Mouse (Mus musculus) bone marrow, adult 2 months (tissue): Measurements from ENCODE around the gene Cidec. TPM values are rescaled to one million over a fixed set of nuclear protein-coding genes. Genes with fewer than 3 reads are reported as not detected.

ENCODE experiments used
- H3K27ac ChIP-seq: fragments of 200-500 bp; 2 replicates; pipeline ENCODE4 v1.5.1; 2012; ENCODE audit warnings: low read depth, mild to moderate bottlenecking, control low read depth, inconsistent platforms, low read length; ENCODE audit not compliant: control insufficient read depth, poor library complexity, insufficient read depth
- H3K4me1 ChIP-seq: fragments of 200-500 bp; 2 replicates; pipeline ENCODE4 v1.6.1; 2011; ENCODE audit warnings: low read length; ENCODE audit not compliant: control insufficient read depth, insufficient read depth
- H3K4me3 ChIP-seq: fragments of 200-500 bp; replicated peaks from 2 replicates; pipeline ENCODE3; 2011; ENCODE audit warnings: mild to moderate bottlenecking, low read depth, low read length, control low read depth; ENCODE audit not compliant: control insufficient read depth
- CTCF ChIP-seq: fragments of 200-500 bp; IDR thresholded peaks from 2 replicates; pipeline ENCODE4 v1.5.1; 2011; ENCODE audit warnings: low read length, control low read depth; ENCODE audit not compliant: control insufficient read depth, insufficient read depth
- POLR2A ChIP-seq: fragments of 200-500 bp; IDR thresholded peaks from 2 replicates; pipeline ENCODE4 v1.6.1; 2011; ENCODE audit warnings: low read depth, mild to moderate bottlenecking, control low read depth, low read length, borderline replicate concordance; ENCODE audit not compliant: control insufficient read depth
- WGBS: fragments of 180-500 bp; shearing (Covaris S2); methylation state at CpG from one replicate; pipeline ENCODE4 v1.1.7; 2018; 5-methylcytosine and 5-hydroxymethylcytosine counted together
- polyA plus RNA-seq: library from polyadenylated mRNA; stranded (reverse); fragments of >200 nt; gene quantifications from 2 replicates; pipeline ENCODE4 v1.2.4, GENCODE M21; 2011; ENCODE audit warnings: low replicate concordance; ENCODE audit not compliant: missing spikeins, insufficient read depth, insufficient read length

The Cidec gene
- polyA plus RNA-seq, result 3.2 TPM in 1 of 2 replicates, not detected in the other

DNA sequence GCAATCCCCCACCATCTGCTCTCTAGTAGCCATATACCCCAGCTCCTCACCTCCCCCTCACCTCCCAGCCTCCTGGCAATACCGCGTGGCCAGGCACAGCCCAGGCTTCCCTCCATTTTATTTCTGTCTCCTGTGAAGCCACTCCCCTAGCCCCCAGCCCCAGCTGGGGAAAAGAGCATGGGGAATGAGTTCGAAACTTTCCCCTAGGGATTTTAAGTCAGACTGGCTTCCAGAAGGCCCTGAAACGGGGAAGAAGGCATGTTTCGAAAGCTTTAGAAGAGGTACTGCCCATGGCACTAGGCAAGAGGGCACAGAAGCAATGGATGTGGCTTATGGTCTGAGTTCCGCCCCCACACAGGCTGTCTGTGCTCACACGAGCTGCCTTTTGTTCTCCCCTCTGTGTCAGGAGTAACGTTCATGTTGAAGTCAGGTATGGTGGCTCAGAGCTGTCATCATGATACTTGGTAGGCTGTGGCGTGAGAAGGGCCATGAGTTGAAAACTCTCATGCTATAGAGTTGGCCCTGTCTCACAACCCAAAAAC is at the start of gene Cidec:
Cidec (minus strand) TSS at position 97 of the 542 bp plus-strand sequence.
- TF ChIP-seq POLR2A, result no peak
- no peak for TF ChIP-seq CTCF
- no peaks in the 10 kb centered on the region for H3K4me1 ChIP-seq
- WGBS, result 66% methylated on average over 9 of the region's 9 CpGs
- no peak within 1 kb of the TSS for H3K27ac ChIP-seq
- H3K4me3 ChIP-seq, result no peak within 1 kb of the TSS

DNA sequence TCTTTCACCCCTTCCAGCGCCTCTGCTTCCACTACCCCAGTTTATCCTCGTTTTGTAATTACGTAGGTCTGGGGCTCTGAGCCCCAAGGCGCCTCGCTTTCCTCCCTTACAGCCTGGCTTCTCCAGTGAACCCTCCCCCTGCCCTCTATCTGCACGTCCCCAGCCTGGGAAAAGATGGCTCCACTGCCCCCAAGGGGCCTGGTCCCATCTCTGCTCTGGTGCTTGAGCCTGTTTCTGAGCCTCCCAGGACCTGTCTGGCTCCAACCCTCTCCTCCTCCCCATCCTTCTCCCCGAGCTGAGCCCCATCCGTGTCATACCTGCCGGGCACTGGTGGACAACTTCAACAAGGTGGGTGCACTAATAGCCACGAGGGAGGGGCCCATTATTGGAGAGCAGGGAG is 48.2 kb upstream of the Cidec start:
- 12% methylated on average over 10 of the region's 10 CpGs for WGBS
- H3K4me1 ChIP-seq, result no peaks in the 10 kb centered on the region; the same call in 1 of the 2 replicates
- H3K27ac ChIP-seq, result peak overlapping the region; percentile 23; the same call in 1 of the 2 replicates
- H3K4me3 ChIP-seq, result peak overlapping the region; percentile 68
- TF ChIP-seq CTCF (no peak), POLR2A (no peak)

DNA sequence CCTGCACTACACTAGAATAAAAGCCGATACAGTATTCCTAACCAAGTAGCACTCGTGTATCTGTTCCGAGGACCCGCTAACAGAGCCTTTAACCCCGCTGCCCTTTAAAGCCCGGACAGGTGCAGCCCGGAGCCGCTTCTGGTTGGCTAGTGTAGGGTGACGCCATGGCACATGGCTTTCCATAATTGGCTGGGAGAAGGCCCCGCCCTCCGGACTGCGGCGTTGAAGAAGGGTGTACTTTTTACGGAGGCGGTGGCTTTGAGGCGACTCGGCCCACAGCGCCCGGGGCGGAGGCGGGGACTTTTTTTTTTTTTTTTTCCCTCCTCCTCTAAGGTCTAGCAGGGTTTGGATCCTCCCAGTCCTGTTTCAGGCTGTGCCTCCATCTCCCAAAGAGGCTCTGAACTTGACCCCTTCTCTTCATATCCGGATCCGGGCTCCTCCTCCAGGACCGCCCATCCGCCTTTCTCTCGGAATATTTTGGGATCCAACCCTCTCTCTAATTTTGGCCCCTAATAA is 47.6 kb upstream of the Cidec start, which contains the start of gene Creld1:
Creld1 (plus strand) TSS at position 198 of the 516 bp plus-strand sequence.
- H3K4me3 ChIP-seq, result peak within 1 kb of the TSS; percentile 68
- no peaks in the 10 kb centered on the region; the same call in 1 of the 2 replicates for H3K4me1 ChIP-seq
- peak; percentile 53; the same call in 1 of the 2 replicates for TF ChIP-seq POLR2A
- TF ChIP-seq CTCF, result no peak
- 0% methylated on average over 26 of the region's 26 CpGs for WGBS
- peak within 1 kb of the TSS; percentile 62 for H3K27ac ChIP-seq

DNA sequence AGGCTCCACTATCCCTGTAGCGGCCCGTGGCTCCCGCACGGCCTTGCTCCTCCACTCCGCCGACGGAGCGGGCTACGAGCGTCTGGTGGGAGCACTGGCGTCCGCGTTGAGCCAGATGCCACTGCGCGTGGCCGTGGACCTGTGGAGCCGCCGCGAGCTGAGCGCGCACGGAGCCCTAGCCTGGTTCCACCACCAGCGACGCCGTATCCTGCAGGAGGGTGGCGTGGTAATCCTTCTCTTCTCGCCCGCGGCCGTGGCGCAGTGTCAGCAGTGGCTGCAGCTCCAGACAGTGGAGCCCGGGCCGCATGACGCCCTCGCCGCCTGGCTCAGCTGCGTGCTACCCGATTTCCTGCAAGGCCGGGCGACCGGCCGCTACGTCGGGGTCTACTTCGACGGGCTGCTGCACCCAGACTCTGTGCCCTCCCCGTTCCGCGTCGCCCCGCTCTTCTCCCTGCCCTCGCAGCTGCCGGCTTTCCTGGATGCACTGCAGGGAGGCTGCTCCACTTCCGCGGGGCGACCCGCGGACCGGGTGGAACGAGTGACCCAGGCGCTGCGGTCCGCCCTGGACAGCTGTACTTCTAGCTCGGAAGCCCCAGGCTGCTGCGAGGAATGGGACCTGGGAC is 47.0 kb upstream of the Cidec start:
- Histone ChIP-seq H3K27ac (peak overlapping the region; percentile 62), H3K4me1 (no peaks in the 10 kb centered on the region; the same call in 1 of the 2 replicates), H3K4me3 (peak overlapping the region; percentile 68)
- TF ChIP-seq CTCF, result no peak
- TF ChIP-seq POLR2A, result no peak
- WGBS, result 3% methylated on average over 65 of the region's 65 CpGs

DNA sequence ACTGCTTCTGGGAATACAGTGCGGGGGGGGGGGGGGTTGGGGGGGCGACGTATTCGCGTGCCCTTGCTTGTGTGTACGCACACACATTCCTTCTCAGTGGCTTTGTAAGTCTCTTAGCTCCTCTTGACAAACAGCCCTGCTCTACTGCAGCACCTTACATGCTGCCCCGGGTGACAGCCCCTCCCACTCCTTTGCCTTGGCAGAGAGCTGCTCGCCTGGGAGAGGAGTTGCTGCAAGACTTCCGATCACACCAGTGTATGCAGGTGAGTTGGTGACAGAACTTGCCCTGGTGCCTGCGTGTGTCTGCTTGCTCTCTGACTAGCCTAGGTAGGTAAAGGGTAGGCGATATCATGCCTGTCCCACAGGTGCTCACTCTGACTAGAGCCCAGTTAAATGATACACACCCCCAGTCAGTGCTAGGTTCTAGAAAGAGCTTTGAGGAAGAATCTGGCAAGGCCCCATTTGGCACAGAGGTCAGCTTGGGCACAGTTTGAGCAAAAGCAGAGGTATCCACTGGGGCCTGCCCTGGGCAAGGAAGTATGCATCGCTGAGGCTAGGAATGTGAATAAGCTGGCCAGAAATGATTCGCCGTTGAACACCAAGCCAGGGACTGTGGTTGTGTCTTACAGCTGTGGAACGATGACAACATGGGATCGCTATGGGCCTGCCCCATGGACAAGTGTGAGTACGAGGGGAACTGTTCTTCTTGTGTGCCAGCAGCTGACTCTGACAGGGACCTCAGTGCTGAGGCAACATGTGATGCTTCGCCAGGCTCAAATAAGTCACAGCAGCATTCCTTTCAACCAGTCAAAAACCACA is 45.2 kb upstream of the Cidec start:
- TF ChIP-seq POLR2A (no peak), CTCF (no peak)

DNA sequence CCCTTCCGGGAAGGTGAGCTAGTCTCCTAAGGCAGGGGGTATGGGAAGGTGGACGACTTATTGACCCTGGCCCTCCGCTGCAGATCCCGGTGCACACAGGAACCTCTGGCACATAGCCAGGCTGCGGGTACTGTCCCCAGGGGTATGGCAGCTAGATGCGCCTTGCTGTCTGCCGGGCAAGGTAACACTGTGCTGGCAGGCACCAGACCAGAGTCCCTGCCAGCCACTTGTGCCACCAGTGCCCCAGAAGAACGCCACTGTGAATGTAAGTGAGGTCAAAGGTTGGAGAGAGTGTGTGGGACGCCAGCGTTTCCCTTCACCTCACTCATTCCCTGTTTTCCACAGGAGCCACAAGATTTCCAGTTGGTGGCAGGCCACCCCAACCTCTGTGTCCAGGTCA is 43.3 kb upstream of the Cidec start:
- H3K4me3 ChIP-seq, result no peak overlapping the region
- TF ChIP-seq POLR2A (no peak), CTCF (no peak)
- H3K27ac ChIP-seq, result no peak overlapping the region
- WGBS, result 91% methylated on average over 10 of the region's 10 CpGs
- H3K4me1 ChIP-seq, result no peaks in the 10 kb centered on the region; the same call in 1 of the 2 replicates

More for the DNA sequence above, 45.2 kb upstream of the Cidec start:
- Histone ChIP-seq H3K27ac (no peak overlapping the region), H3K4me3 (no peak overlapping the region), H3K4me1 (no peaks in the 10 kb centered on the region; the same call in 1 of the 2 replicates)
- WGBS, result 86% methylated on average over 18 of the region's 18 CpGs

DNA sequence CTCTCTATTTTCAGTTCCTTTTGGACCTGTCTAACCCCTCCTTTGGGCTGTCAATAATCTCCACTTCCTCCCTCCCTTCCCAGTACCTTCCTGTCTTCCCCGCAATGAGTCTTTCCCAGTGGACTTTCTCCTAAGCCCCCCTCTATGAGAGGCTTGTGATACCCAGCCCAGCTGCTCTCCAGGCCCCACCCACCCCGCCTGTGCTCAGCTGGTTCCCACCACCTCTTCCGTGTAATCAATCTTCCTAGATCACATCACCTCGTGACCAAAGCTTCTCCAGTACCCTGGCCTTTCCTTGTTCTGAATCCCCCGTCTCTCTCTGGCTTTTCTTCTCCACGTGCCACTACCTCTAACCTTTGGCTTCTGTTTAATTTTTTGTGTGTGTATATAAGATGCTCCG is 41.8 kb upstream of the Cidec start:
- no peak for TF ChIP-seq CTCF
- no peak for TF ChIP-seq POLR2A
- Histone ChIP-seq H3K27ac (no peak overlapping the region), H3K4me3 (no peak overlapping the region), H3K4me1 (no peaks in the 10 kb centered on the region; the same call in 1 of the 2 replicates)
- WGBS, result 72% methylated on average over 7 of the region's 7 CpGs
